Mouse (Mus musculus): Measurements from ENCODE around the gene Zfp503. TPM values are rescaled to one million over a fixed set of nuclear protein-coding genes. Genes with fewer than 3 reads are reported as not detected.

Gene Zfp503
- 9.3 and 11.6 TPM in 2 replicates for polyA plus RNA-seq (2014; fragmentation: Nextera tagmentation; extraction: Ambion mirVana)

DNA sequence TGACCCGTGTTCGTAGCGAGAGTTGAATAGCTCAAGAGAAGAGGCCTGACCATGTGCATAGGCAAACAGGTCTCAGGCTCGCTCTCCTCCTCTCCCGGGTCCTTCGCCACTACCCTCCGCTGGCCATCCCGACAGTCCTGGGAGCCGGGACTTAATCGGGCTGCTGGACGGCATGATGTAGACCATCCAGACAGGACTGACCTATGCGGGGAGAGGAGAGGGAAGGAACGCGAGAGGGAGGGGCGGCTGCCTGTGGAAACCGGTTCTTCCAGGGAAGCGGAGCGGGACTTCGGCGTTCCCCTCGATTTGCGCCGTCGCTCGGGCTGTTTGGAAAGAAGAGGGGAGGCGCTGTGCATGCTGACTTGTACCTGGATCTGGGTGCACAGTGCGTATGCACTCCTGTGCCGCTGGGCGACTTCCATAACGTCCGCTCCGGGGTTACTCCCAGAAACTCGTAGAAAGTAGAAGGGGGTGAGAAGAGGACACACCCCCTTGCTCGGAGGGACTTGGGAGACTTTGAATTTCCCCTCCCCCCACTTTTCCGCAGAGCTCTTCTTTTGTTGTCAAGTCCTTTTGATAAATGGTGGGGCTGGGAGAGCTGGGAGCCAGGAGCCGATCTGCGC lies at the start of gene Zfp503:
Gene Zfp503 (minus strand): TSS at position 311 of the 623 bp plus-strand sequence.
- H3K27me3 ChIP-seq (ENCODE audit: control insufficient read depth, insufficient read depth, low read length), result peaks cover 29% of the 10 kb centered on the region
- WGBS, result under 1% methylated on average over 37 of the region's 37 CpGs
- H3K9me3 ChIP-seq (ENCODE audit: control insufficient read depth, low read length), result no peaks in the 10 kb centered on the region
- peaks cover 39% of the 10 kb centered on the region for H3K4me1 ChIP-seq (replicated peaks; ENCODE audit: control insufficient read depth, insufficient read depth, low read length)
- H3K36me3 ChIP-seq (replicated peaks; ENCODE audit: control insufficient read depth, insufficient read depth), result peaks cover 10% of the 10 kb centered on the region; the same call in 1 of the 2 replicates
- peak within 1 kb of the TSS; percentile 62 for H3K4me2 ChIP-seq (replicated peaks)
- peak; percentile 69 for DNase-seq (ENCODE audit: low spot score)
- H3K4me3 ChIP-seq (replicated peaks; ENCODE audit: low read length), result peak within 1 kb of the TSS; percentile 80
- peak within 1 kb of the TSS; percentile 87 for H3K27ac ChIP-seq
- H3K9ac ChIP-seq, result peak within 1 kb of the TSS; percentile 59
- ATAC-seq (ENCODE audit: low FRiP score), result no peak

DNA sequence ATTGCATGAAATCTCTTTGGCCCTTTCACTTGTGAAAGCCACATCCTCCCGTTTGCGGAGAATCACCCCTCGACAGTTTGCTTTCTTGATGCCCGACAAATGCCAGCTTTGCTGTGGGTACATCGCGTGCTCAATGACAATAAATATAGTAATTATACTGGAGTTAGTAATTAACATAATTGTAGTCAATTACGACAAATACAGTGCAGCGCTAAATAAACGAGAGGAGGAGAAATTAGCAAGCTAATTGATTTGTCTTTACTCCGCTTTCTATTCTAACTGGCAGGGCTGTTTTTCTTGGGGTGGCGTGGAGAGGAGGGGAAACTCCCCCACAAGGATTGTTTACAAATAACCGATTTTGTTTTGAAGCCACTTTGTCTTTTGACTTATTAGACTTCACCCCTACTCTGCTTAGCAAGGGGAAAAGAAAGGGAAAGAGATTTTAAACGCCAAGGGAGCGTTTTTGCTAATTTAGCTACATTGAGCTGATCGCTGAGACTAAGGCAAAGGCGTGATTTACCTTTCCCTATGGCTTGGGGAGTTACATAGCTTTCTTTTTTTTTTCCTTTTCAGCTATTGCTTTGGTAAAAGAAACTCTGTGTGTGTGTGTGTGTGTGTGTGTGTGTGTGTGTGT lies 48.2 kb upstream of the Zfp503 start:
- H3K36me3 ChIP-seq (replicated peaks; ENCODE audit: control insufficient read depth, insufficient read depth), result no peaks in the 10 kb centered on the region
- no peaks in the 10 kb centered on the region for H3K27me3 ChIP-seq (ENCODE audit: control insufficient read depth, insufficient read depth, low read length)
- H3K4me3 ChIP-seq (replicated peaks; ENCODE audit: low read length), result no peak overlapping the region
- no peak overlapping the region for H3K9ac ChIP-seq
- no peak overlapping the region for H3K27ac ChIP-seq
- peak; percentile 52 for DNase-seq (ENCODE audit: low spot score)
- peak overlapping the region; percentile 38 for H3K4me2 ChIP-seq (replicated peaks)
- H3K4me1 ChIP-seq (replicated peaks; ENCODE audit: control insufficient read depth, insufficient read depth, low read length), result peaks cover 26% of the 10 kb centered on the region
- 28% methylated on average over 16 of the region's 16 CpGs for WGBS
- ATAC-seq (ENCODE audit: low FRiP score), result no peak
- no peaks in the 10 kb centered on the region for H3K9me3 ChIP-seq (ENCODE audit: control insufficient read depth, low read length)

DNA sequence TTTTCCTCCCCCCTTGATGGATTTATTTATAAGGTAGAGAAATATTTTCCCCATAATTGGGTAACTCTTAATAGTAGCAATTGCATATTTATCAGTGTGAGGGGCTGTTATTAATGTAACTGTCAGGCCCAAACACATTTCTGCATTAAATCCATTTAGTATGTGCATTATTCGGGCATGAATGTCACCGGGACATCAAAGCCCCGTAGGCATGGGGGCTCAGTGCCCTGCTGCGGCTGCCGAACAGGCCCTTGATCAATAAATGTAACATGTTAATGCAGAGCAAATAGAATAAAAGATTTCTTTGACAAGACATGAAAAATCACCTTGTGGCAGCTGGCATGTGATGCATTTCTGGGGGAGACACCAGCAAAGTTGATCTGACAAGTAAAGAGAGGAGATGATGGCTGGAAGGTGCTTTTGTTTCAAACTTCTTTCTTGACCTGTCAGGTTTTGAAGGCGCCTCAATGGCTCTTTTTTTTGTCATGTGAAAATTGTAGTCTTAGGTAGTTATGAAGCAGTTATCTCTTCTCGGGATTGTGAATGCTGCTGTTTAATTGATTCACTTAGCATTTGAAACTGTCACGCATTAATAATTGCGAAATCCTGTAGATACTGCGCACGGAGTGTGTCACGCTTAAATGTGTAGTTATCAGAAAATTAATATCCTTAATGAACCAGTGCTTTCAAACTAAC lies 47.5 kb upstream of the Zfp503 start:
- H3K27ac ChIP-seq, result no peak overlapping the region
- no peak overlapping the region for H3K4me3 ChIP-seq (replicated peaks; ENCODE audit: low read length)
- H3K9me3 ChIP-seq (ENCODE audit: control insufficient read depth, low read length), result no peaks in the 10 kb centered on the region
- no peaks in the 10 kb centered on the region for H3K36me3 ChIP-seq (replicated peaks; ENCODE audit: control insufficient read depth, insufficient read depth)
- peak overlapping the region; percentile 38 for H3K4me2 ChIP-seq (replicated peaks)
- ATAC-seq (ENCODE audit: low FRiP score), result no peak
- H3K9ac ChIP-seq, result no peak overlapping the region
- peaks cover 26% of the 10 kb centered on the region for H3K4me1 ChIP-seq (replicated peaks; ENCODE audit: control insufficient read depth, insufficient read depth, low read length)
- no peaks in the 10 kb centered on the region for H3K27me3 ChIP-seq (ENCODE audit: control insufficient read depth, insufficient read depth, low read length)
- WGBS, result 20% methylated on average over 12 of the region's 12 CpGs
- no peak for DNase-seq (ENCODE audit: low spot score)

DNA sequence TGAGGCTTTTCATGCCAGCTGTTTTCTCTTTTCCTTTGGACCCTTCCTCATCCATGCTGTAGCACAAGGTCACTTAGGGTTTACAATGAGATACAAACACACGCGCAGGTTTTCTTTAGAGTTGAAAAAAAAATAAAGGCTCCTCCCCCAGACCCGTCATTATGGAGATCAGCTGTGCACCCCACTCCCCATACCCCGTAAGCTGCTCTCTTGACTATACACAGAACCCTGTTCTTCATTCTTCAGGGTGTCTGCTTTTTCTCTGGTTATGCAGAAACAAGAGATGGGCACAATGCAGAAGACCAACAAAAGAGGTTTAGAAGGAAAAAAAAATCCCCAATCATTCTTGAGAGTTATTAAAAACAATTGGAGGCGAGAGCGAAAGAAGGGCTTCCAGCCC lies 46.9 kb upstream of the Zfp503 start:
- H3K9me3 ChIP-seq (ENCODE audit: control insufficient read depth, low read length), result no peaks in the 10 kb centered on the region
- H3K4me2 ChIP-seq (replicated peaks), result peak overlapping the region; percentile 13; the same call in 1 of the 2 replicates
- no peak overlapping the region for H3K27ac ChIP-seq
- H3K4me1 ChIP-seq (replicated peaks; ENCODE audit: control insufficient read depth, insufficient read depth, low read length), result peaks cover 26% of the 10 kb centered on the region
- no peaks in the 10 kb centered on the region for H3K36me3 ChIP-seq (replicated peaks; ENCODE audit: control insufficient read depth, insufficient read depth)
- ATAC-seq (ENCODE audit: low FRiP score) (no peak), DNase-seq (ENCODE audit: low spot score) (peak; percentile 29)
- no peaks in the 10 kb centered on the region for H3K27me3 ChIP-seq (ENCODE audit: control insufficient read depth, insufficient read depth, low read length)
- H3K9ac ChIP-seq, result no peak overlapping the region
- 18% methylated on average over 6 of the region's 6 CpGs for WGBS
- H3K4me3 ChIP-seq (replicated peaks; ENCODE audit: low read length), result no peak overlapping the region

DNA sequence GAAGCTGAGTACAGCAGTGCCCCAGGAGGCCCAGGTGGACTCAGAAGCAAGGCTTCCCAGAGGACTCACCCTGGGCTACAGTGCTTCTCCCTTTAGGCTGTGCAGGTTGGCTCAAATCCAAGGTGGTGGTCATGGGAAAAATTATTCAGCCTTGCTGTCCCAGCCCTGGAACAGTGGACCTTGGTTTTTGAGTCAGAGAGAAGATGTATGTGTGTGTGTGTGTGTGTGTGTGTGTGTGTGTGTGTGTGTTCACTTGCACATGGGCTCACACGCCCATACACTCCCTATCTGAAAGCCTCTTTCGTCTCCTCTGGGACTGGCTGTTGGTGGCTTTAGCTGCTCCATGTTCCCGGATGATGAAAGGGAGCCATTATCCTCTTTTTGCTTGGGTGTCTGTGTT lies 46.5 kb upstream of the Zfp503 start:
- Histone ChIP-seq H3K4me3 (replicated peaks; ENCODE audit: low read length) (no peak overlapping the region), H3K4me2 (replicated peaks) (peak overlapping the region; percentile 13; the same call in 1 of the 2 replicates), H3K27ac (no peak overlapping the region), H3K36me3 (replicated peaks; ENCODE audit: control insufficient read depth, insufficient read depth) (no peaks in the 10 kb centered on the region), H3K27me3 (ENCODE audit: control insufficient read depth, insufficient read depth, low read length) (no peaks in the 10 kb centered on the region), H3K9me3 (ENCODE audit: control insufficient read depth, low read length) (no peaks in the 10 kb centered on the region), H3K4me1 (replicated peaks; ENCODE audit: control insufficient read depth, insufficient read depth, low read length) (peaks cover 26% of the 10 kb centered on the region), H3K9ac (no peak overlapping the region)
- DNase-seq (ENCODE audit: low spot score) (peak; percentile 52), ATAC-seq (ENCODE audit: low FRiP score) (peak; percentile 37; the same call in 1 of the 2 replicates)
- 16% methylated on average over 3 of the region's 3 CpGs for WGBS

DNA sequence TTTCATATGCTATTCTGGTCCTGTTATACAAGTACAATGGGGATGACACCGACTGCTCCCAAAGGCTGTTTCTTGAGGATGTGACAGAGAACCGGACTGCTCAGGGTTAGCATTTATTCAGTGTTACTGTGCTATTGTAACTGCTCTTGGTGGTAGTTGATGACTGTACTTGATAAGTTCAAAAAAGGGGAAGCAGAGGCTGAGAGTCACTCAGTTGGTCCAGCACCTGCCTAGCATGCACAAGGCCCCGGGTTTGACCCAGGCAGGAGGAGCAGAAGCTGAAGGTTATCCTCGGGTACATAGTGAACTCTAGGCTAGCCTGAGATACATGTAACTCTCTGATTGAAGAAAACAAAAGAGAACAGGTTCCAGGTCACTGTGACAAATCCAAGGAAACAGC lies 34.1 kb upstream of the Zfp503 start:
- H3K4me1 ChIP-seq (replicated peaks; ENCODE audit: control insufficient read depth, insufficient read depth, low read length), result no peaks in the 10 kb centered on the region; the same call in 1 of the 2 replicates
- no peaks in the 10 kb centered on the region for H3K36me3 ChIP-seq (replicated peaks; ENCODE audit: control insufficient read depth, insufficient read depth)
- H3K9ac ChIP-seq, result no peak overlapping the region
- H3K27me3 ChIP-seq (ENCODE audit: control insufficient read depth, insufficient read depth, low read length), result peaks cover 15% of the 10 kb centered on the region
- H3K4me2 ChIP-seq (replicated peaks), result no peak overlapping the region
- no peak overlapping the region for H3K27ac ChIP-seq
- no peak for DNase-seq (ENCODE audit: low spot score)
- 66% methylated on average over 4 of the region's 4 CpGs for WGBS
- H3K4me3 ChIP-seq (replicated peaks; ENCODE audit: low read length), result no peak overlapping the region
- no peaks in the 10 kb centered on the region for H3K9me3 ChIP-seq (ENCODE audit: control insufficient read depth, low read length)
- no peak for ATAC-seq (ENCODE audit: low FRiP score)

DNA sequence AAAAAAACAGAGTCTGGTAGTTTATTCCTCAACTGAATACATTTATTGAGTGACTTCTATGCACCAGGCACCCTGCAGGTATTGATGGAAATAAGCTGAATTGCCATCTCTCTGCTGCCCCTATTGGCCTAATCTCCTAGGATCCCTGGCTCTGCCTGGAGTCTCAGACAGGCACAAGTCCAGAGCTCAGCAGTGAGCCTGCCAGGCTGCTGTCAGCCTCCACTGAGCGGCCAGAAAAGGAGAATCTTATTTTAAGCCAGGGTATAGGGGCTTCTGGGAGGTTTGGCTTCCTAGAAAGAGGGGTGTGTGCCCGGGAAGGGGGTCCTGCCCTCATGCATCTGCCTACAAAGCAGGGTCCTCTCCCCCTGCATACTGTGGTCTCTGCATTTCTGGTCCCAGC lies 31.5 kb upstream of the Zfp503 start:
- Histone ChIP-seq H3K4me3 (replicated peaks; ENCODE audit: low read length) (no peak overlapping the region), H3K9ac (no peak overlapping the region), H3K4me2 (replicated peaks) (no peak overlapping the region), H3K4me1 (replicated peaks; ENCODE audit: control insufficient read depth, insufficient read depth, low read length) (no peaks in the 10 kb centered on the region; the same call in 1 of the 2 replicates), H3K27me3 (ENCODE audit: control insufficient read depth, insufficient read depth, low read length) (peaks cover 15% of the 10 kb centered on the region), H3K9me3 (ENCODE audit: control insufficient read depth, low read length) (no peaks in the 10 kb centered on the region), H3K27ac (no peak overlapping the region), H3K36me3 (replicated peaks; ENCODE audit: control insufficient read depth, insufficient read depth) (no peaks in the 10 kb centered on the region)
- ATAC-seq (ENCODE audit: low FRiP score), result no peak
- 23% methylated on average over 2 of the region's 2 CpGs for WGBS
- peak; percentile 64 for DNase-seq (ENCODE audit: low spot score)

DNA sequence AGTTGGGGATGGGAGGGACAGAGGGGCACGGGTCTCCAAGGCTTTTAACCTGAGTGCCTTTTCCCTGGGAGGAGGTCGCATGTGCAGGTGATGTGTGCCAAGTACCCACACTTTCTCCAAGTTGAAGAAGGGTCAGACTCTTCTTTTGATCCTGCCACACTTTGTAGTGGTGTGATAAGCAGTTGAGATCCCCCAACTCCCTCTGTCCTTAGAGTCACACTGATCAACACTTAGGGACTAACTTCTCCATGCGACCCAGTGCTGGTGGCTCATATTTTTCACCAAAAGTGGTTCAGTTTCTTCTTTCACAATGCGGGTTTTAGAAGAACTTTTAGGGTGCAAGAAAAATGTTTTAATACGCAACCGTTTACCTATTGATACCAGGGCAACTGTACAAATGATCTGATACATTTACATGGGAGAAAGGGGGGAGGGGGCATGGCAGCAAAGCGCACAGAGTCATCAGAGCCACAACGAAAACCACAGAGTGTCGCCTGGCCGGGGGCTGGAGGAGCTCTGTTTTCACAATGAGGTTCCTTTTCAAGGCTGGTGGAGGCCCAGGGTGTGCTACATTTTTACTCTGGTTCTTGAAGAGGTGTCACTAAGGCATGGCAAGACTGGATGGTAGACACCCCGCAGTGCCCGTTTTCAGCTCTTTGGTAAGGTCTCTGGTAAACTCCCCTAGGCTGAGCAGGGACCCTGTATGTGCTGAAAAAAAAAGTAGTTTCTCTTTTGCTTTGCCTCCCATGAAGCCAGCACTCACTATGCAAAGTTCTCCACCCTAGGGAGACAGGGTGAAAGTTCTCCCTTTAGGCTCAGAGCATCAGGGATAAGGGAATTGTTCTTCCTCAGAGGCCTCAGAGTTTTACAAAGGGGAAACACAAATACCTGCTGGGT lies 30.8 kb upstream of the Zfp503 start:
- H3K9ac ChIP-seq, result peak overlapping the region; percentile 47; the same call in 1 of the 2 replicates
- no peaks in the 10 kb centered on the region for H3K9me3 ChIP-seq (ENCODE audit: control insufficient read depth, low read length)
- H3K27ac ChIP-seq, result no peak overlapping the region
- H3K4me1 ChIP-seq (replicated peaks; ENCODE audit: control insufficient read depth, insufficient read depth, low read length), result no peaks in the 10 kb centered on the region; the same call in 1 of the 2 replicates
- H3K36me3 ChIP-seq (replicated peaks; ENCODE audit: control insufficient read depth, insufficient read depth), result no peaks in the 10 kb centered on the region
- 38% methylated on average over 12 of the region's 12 CpGs for WGBS
- ATAC-seq (ENCODE audit: low FRiP score), result no peak
- DNase-seq (ENCODE audit: low spot score), result no peak
- peak overlapping the region; percentile 62 for H3K4me2 ChIP-seq (replicated peaks)
- H3K27me3 ChIP-seq (ENCODE audit: control insufficient read depth, insufficient read depth, low read length), result peaks cover 15% of the 10 kb centered on the region
- H3K4me3 ChIP-seq (replicated peaks; ENCODE audit: low read length), result peak overlapping the region; percentile 27

Measured in hindbrain, embryonic 14.5 days (tissue).